Mouse (Mus musculus) myocyte (in vitro differentiated cells): ENCODE results near the gene Evi5l.

Experiments
- CEBPB ChIP-seq: IDR thresholded peaks from 2 replicates; pipeline ENCODE4 v1.6.1; 2011; ENCODE audit warnings: mild to moderate bottlenecking, moderate library complexity; ENCODE audit not compliant: poor library complexity, insufficient read depth, severe bottlenecking
- E2F4 ChIP-seq: IDR thresholded peaks from one replicate; pipeline ENCODE4 v1.6.1; 2011; ENCODE audit warnings: mild to moderate bottlenecking, control low read depth, moderate library complexity; ENCODE audit not compliant: insufficient read depth
- MAX ChIP-seq: IDR thresholded peaks from one replicate; pipeline ENCODE4 v1.6.1; 2011; ENCODE audit warnings: low read depth, mild to moderate bottlenecking, control low read depth
- MYOD1 ChIP-seq, 3 experiments: IDR thresholded peaks; one replicate each; pipeline ENCODE4 v1.6.1; 2011; ENCODE audit warnings: control low read depth in 2 of 3, low read depth in 2 of 3, mild to moderate bottlenecking in 2 of 3, moderate library complexity in 1 of 3; ENCODE audit not compliant: insufficient read length in 2 of 3, control insufficient read depth in 1 of 3
- MYOG ChIP-seq, 3 experiments: IDR thresholded peaks; one replicate each; pipeline ENCODE4 v1.6.1; 2011; ENCODE audit warnings: control low read depth in 2 of 3, low read depth in 2 of 3, mild to moderate bottlenecking in 2 of 3; ENCODE audit not compliant: insufficient read length in 2 of 3, control insufficient read depth in 1 of 3, insufficient read depth in 1 of 3
- POLR2A ChIP-seq: IDR thresholded peaks from one replicate; pipeline ENCODE4 v1.6.1; 2011; ENCODE audit warnings: low read depth, mild to moderate bottlenecking, control low read depth, moderate library complexity; ENCODE audit not compliant: insufficient read length
- POLR2AphosphoS2 ChIP-seq: IDR thresholded peaks from one replicate; pipeline ENCODE4 v1.6.1; 2011; ENCODE audit warnings: low read depth, control low read depth; ENCODE audit not compliant: insufficient read length
- REST ChIP-seq: IDR thresholded peaks from one replicate; pipeline ENCODE4 v1.6.1; 2011; ENCODE audit warnings: mild to moderate bottlenecking, control low read depth, moderate library complexity; ENCODE audit not compliant: insufficient read depth, insufficient read length
- SRF ChIP-seq: IDR thresholded peaks from one replicate; pipeline ENCODE4 v1.6.1; 2011; ENCODE audit warnings: low read depth; ENCODE audit not compliant: control insufficient read depth, insufficient read length
- TCF12 ChIP-seq: IDR thresholded peaks from one replicate; pipeline ENCODE4 v1.6.1; 2011; ENCODE audit warnings: mild to moderate bottlenecking, control low read depth; ENCODE audit not compliant: poor library complexity, insufficient read depth, severe bottlenecking
- TCF3 ChIP-seq: IDR thresholded peaks from one replicate; pipeline ENCODE4 v1.6.1; 2011; ENCODE audit warnings: low read depth, control low read depth; ENCODE audit not compliant: insufficient read length
- USF1 ChIP-seq: IDR thresholded peaks from one replicate; pipeline ENCODE4 v1.6.1; 2011; ENCODE audit warnings: low read depth, mild to moderate bottlenecking, control low read depth, moderate library complexity

DNA sequence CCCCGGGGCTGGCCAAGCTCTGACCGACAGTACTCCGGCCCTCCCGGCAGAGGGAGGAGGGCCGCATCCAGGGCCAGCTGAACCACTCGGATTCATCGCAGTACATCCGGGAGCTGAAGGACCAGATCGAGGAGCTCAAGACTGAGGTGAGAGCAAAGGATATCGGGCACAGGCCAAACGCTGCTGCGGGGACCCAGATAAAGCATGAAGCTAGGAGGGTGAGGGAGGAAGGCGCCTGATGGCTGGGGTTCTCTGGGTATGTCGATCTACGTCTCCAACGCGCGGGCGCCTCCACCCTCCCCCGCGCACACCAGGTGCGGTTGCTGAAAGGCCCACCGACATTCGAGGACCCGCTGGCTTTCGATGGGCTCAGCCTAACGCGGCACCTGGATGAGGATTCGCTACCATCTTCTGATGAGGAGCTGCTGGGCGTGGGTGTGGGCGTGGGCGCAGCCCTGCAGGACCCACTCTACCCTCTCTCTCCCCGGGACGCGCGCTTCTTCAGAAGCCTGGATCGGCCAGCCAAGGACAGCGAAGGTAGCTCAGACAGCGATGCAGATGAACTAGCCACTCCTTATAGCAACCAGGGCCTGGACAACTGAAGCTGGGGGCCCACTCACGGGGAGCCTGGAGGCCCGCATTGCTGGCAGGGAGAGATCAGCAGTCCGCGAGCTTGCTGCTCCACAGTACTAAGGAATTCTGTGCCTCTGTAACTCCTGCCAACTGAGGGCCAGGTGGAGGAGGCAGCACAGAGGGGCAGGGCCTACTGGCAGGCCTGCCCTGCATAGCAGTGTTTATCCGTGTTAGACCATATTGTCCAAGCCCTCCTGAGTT, 40.0 kb downstream of the Evi5l start:
- TF ChIP-seq POLR2A: no peak
- TF ChIP-seq TCF12: no peak
- TF ChIP-seq MAX: no peak
- TF ChIP-seq USF1: no peak
- TF ChIP-seq TCF3: no peak
- no peak for TF ChIP-seq MYOG (IDR thresholded peaks at IDR 0.05; ENCODE audit: control insufficient read depth in 1 of 3, insufficient read depth in 1 of 3, insufficient read length in 2 of 3, low read depth in 2 of 3)
- TF ChIP-seq REST: no peak
- TF ChIP-seq POLR2AphosphoS2: no peak
- no peak for TF ChIP-seq E2F4
- TF ChIP-seq CEBPB: no peak
- no peak for TF ChIP-seq MYOD1 (IDR thresholded peaks at IDR 0.05; ENCODE audit: control insufficient read depth in 1 of 3, insufficient read length in 2 of 3, low read depth in 2 of 3)
- no peak for TF ChIP-seq SRF
